9 mouse cellular contexts compared by ENCODE assay signal in genomic region chr2:152553774-152554423, GRCm38 (mm10). TPM values are rescaled to one million over a fixed set of nuclear protein-coding genes. Genes with fewer than 3 reads are reported as not detected.
DNase-seq lines count a peak whose midpoint lies in the region; ATAC-seq and TF ChIP-seq lines count a peak whose summit lies in the region.
"Had no signal": no experiment of that assay in that cellular context is flagged by ENCODE, and none has a peak within 500 bp of the region (broad histone marks: within the 10 kb centered on the region; RNA-seq: fewer than 3 reads in every experiment).

No protein-coding gene starts in this region.

- peak overlapping the region; percentile 32; the same call in 1 of the 2 replicates for H3K9ac ChIP-seq in forebrain, embryonic 13.5 days
- H3K9ac ChIP-seq in hindbrain, embryonic 11.5 days (ENCODE audit: low read depth, low read length) = no peak overlapping the region
- H3K9ac ChIP-seq: liver, embryonic 15.5 days had no signal

- peaks cover 9% of the 10 kb centered on the region for H3K27me3 ChIP-seq in G1E (ENCODE audit: insufficient read depth, low read length)
- H3K27me3 ChIP-seq in forebrain, embryonic 13.5 days = no peaks in the 10 kb centered on the region
- no peaks in the 10 kb centered on the region for H3K27me3 ChIP-seq in hindbrain, embryonic 11.5 days (ENCODE audit: control insufficient read depth, insufficient read depth, low read length)

- no peaks in the 10 kb centered on the region for H3K36me3 ChIP-seq in G1E (replicated peaks)
- H3K36me3 ChIP-seq in forebrain, embryonic 13.5 days (ENCODE audit: poor library complexity, severe bottlenecking) = no peaks in the 10 kb centered on the region
- no peaks in the 10 kb centered on the region for H3K36me3 ChIP-seq in hindbrain, embryonic 11.5 days (ENCODE audit: control insufficient read depth, insufficient read depth, low read length)
- H3K36me3 ChIP-seq: liver, embryonic 15.5 days had no signal

- TF ChIP-seq CTCF in G1E (IDR thresholded peaks at IDR 0.05; ENCODE audit: low read depth, low read length) = peak; percentile 23; the same call in 1 of the 2 replicates

- 13% methylated on average over 16 of the region's 16 CpGs for WGBS in forebrain, embryonic 13.5 days
- 15% methylated on average over 16 of the region's 16 CpGs for WGBS in hindbrain, embryonic 11.5 days

- no peak for DNase-seq in G1E (ENCODE audit: low spot score)
- peak; percentile 8 for DNase-seq in brain, embryonic 18.5 days (ENCODE audit: low read depth, low spot score)
- DNase-seq in hindbrain, embryonic 11.5 days (ENCODE audit: low spot score) = peak; percentile 84
- peak; percentile 12 for DNase-seq in layer of hippocampus, adult 9-11 months
- peak; percentile 15 for DNase-seq in lung, postnatal 25 days (ENCODE audit: low spot score)
- DNase-seq in right cerebral cortex, adult 2 months (ENCODE audit: low spot score in 2 of 2) = peak; percentile 77 to 82
- no peak for DNase-seq in c-Kit-positive CD71-positive TER-119-positive erythroid progenitor cells, embryonic 14.5 days (ENCODE audit: low spot score)

- no peak for ATAC-seq in G1E (ENCODE audit: extremely low read depth, insufficient number of reproducible peaks, low FRiP score, poor library complexity, severe bottlenecking)
- no peak for ATAC-seq in forebrain, embryonic 13.5 days
- no peak for ATAC-seq in hindbrain, embryonic 11.5 days (ENCODE audit: low FRiP score)

- no peak overlapping the region for H3K27ac ChIP-seq in forebrain, embryonic 13.5 days
- H3K27ac ChIP-seq in hindbrain, embryonic 11.5 days (ENCODE audit: low read depth, low read length) = no peak overlapping the region
- H3K27ac ChIP-seq: liver, embryonic 15.5 days had no signal

- peak overlapping the region; percentile 44 for H3K4me2 ChIP-seq in forebrain, embryonic 13.5 days
- H3K4me2 ChIP-seq in hindbrain, embryonic 11.5 days (replicated peaks; ENCODE audit: low read depth, low read length) = no peak overlapping the region
- H3K4me2 ChIP-seq: liver, embryonic 15.5 days had no signal

- H3K4me1 ChIP-seq in G1E (ENCODE audit: insufficient read depth, low read depth, low read length) = no peaks in the 10 kb centered on the region
- H3K4me1 ChIP-seq in forebrain, embryonic 13.5 days = 0 out of 2 replicates have a peak, but pooled peaks cover 4% of the 10 kb centered on the region
- H3K4me1 ChIP-seq in hindbrain, embryonic 11.5 days (replicated peaks; ENCODE audit: control insufficient read depth, insufficient read depth, low read length) = no peaks in the 10 kb centered on the region
- H3K4me1 ChIP-seq: liver, embryonic 15.5 days had no signal

- no peaks in the 10 kb centered on the region for H3K9me3 ChIP-seq in G1E (replicated peaks)
- no peaks in the 10 kb centered on the region for H3K9me3 ChIP-seq in forebrain, embryonic 13.5 days (replicated peaks)
- no peaks in the 10 kb centered on the region for H3K9me3 ChIP-seq in hindbrain, embryonic 11.5 days (ENCODE audit: control insufficient read depth, low read length)
- H3K9me3 ChIP-seq: liver, embryonic 15.5 days had no signal

- H3K4me3 ChIP-seq in G1E (ENCODE audit: low read depth, low read length) = no peak overlapping the region
- no peak overlapping the region for H3K4me3 ChIP-seq in forebrain, embryonic 13.5 days
- no peak overlapping the region for H3K4me3 ChIP-seq in hindbrain, embryonic 11.5 days (ENCODE audit: low read depth, low read length)
- H3K4me3 ChIP-seq: liver, embryonic 15.5 days had no signal

RNA-seq across cellular contexts. Expression of gene Defb29, which starts 14.0 kb away (rescaled TPM):
- not detected in 2 replicates for total RNA-seq in G1E (2014; fragmentation: Nextera tagmentation)
- not detected in 2 replicates for total RNA-seq in G1E (2017)
- polyA plus RNA-seq in G1E (2012) = not detected in 2 replicates
- not detected in 2 replicates for polyA plus RNA-seq in forebrain, embryonic 13.5 days (2015; fragmentation: Nextera tagmentation; extraction: Ambion mirVana)
- polyA plus RNA-seq in hindbrain, embryonic 11.5 days (2014; fragmentation: Nextera tagmentation; extraction: Ambion mirVana) = not detected in 2 replicates
- polyA plus RNA-seq: liver, embryonic 15.5 days had no signal

RNA-seq across cellular contexts. Expression of gene Gm17416, which starts 15.2 kb away (rescaled TPM):
- total RNA-seq in G1E (2014; fragmentation: Nextera tagmentation) (not detected in 2 replicates), G1E (2017) (not detected in 2 replicates)
- not detected in 2 replicates for polyA plus RNA-seq in G1E (2012)
- polyA plus RNA-seq in forebrain, embryonic 13.5 days (2015; fragmentation: Nextera tagmentation; extraction: Ambion mirVana) = not detected in 2 replicates
- not detected in 2 replicates for polyA plus RNA-seq in hindbrain, embryonic 11.5 days (2014; fragmentation: Nextera tagmentation; extraction: Ambion mirVana)
- polyA plus RNA-seq: liver, embryonic 15.5 days had no signal

RNA-seq across cellular contexts. Expression of gene Defb21, which starts 18.6 kb away (rescaled TPM):
- total RNA-seq in G1E (2014; fragmentation: Nextera tagmentation) (not detected in 2 replicates), G1E (2017) (not detected in 2 replicates)
- not detected in 2 replicates for polyA plus RNA-seq in G1E (2012)
- not detected in 2 replicates for polyA plus RNA-seq in forebrain, embryonic 13.5 days (2015; fragmentation: Nextera tagmentation; extraction: Ambion mirVana)
- not detected in 2 replicates for polyA plus RNA-seq in hindbrain, embryonic 11.5 days (2014; fragmentation: Nextera tagmentation; extraction: Ambion mirVana)
- polyA plus RNA-seq: liver, embryonic 15.5 days had no signal

RNA-seq across cellular contexts. Expression of gene Defb19, which starts 26.2 kb away (rescaled TPM):
- total RNA-seq in G1E (2014; fragmentation: Nextera tagmentation) = not detected in 2 replicates
- not detected in 2 replicates for total RNA-seq in G1E (2017)
- polyA plus RNA-seq in G1E (2012) = not detected in 2 replicates
- polyA plus RNA-seq in forebrain, embryonic 13.5 days (2015; fragmentation: Nextera tagmentation; extraction: Ambion mirVana) = not detected in 2 replicates
- not detected in 2 replicates for polyA plus RNA-seq in hindbrain, embryonic 11.5 days (2014; fragmentation: Nextera tagmentation; extraction: Ambion mirVana)

RNA-seq across cellular contexts. Expression of gene Defb28, which starts 35.8 kb away (rescaled TPM):
- total RNA-seq in G1E (2014; fragmentation: Nextera tagmentation) (not detected in 2 replicates), G1E (2017) (not detected in 2 replicates)
- polyA plus RNA-seq in G1E (2012) = not detected in 2 replicates
- not detected in 2 replicates for polyA plus RNA-seq in forebrain, embryonic 13.5 days (2015; fragmentation: Nextera tagmentation; extraction: Ambion mirVana)
- not detected in 2 replicates for polyA plus RNA-seq in hindbrain, embryonic 11.5 days (2014; fragmentation: Nextera tagmentation; extraction: Ambion mirVana)
- polyA plus RNA-seq: liver, embryonic 15.5 days had no signal

Comparison
In these comparisons a context has a peak if more than half of its experiments do, and no peak if none do; other contexts are left out.
1. DNase-seq: peak in brain, embryonic 18.5 days (single experiment), hindbrain, embryonic 11.5 days (single experiment), layer of hippocampus, adult 9-11 months (single experiment), lung, postnatal 25 days (single experiment) and right cerebral cortex, adult 2 months (2 of 2); none in G1E (single experiment) and c-Kit-positive CD71-positive TER-119-positive erythroid progenitor cells, embryonic 14.5 days (single experiment).